Mouse (Mus musculus) ZHBTc4 (cell line): Measurements from ENCODE around the gene Ago4.
A peak's percentile ranks its signal among the peaks of the same experiment; 100 is the strongest.

Source experiments
- DNase-seq: peaks from one replicate; pipeline ENCODE4 v3.0.0-alpha.2; 2011; ENCODE audit warnings: low read depth, low spot score

Gene Ago4

GRCm38 (mm10) chr4:126473031-126473430 lies 60.2 kb downstream of the Ago4 start:
- DNase-seq, result peak; percentile 44

- DNase-seq, result no peak
Measured at GRCm38 (mm10) chr4:126469334-126469733, 63.9 kb downstream of the Ago4 start.

GRCm38 (mm10) chr4:126468925-126469324 lies 64.3 kb downstream of the Ago4 start:
- no peak for DNase-seq

- peak; percentile 98 for DNase-seq
Measured at GRCm38 (mm10) chr4:126468285-126468901, 64.9 kb downstream of the Ago4 start, which contains the start of gene Ago1. Gene Ago1 (minus strand): TSS chr4:126468583.

- peak; percentile 97 for DNase-seq
Measured at GRCm38 (mm10) chr4:126467721-126468284, 65.5 kb downstream of the Ago4 start.

- peak; percentile 43 for DNase-seq
Measured at GRCm38 (mm10) chr4:126466251-126466750, 67.0 kb downstream of the Ago4 start.

- peak; percentile 99 for DNase-seq
Measured at GRCm38 (mm10) chr4:126465843-126466242, 67.4 kb downstream of the Ago4 start.

GRCm38 (mm10) chr4:126464892-126465235 lies 68.4 kb downstream of the Ago4 start:
- DNase-seq, result peak; percentile 92

GRCm38 (mm10) chr4:126464189-126464891 lies 68.9 kb downstream of the Ago4 start:
- no peak for DNase-seq

GRCm38 (mm10) chr4:126455441-126455840 lies 77.8 kb downstream of the Ago4 start:
- DNase-seq, result peak; percentile 59

GRCm38 (mm10) chr4:126454547-126455254 lies 78.6 kb downstream of the Ago4 start:
- DNase-seq, result no peak

- peak; percentile 82 for DNase-seq
Measured at GRCm38 (mm10) chr4:126450268-126450667, 83.0 kb downstream of the Ago4 start.

GRCm38 (mm10) chr4:126447126-126447525 lies 86.1 kb downstream of the Ago4 start:
- no peak for DNase-seq

GRCm38 (mm10) chr4:126444528-126444927 lies 88.7 kb downstream of the Ago4 start:
- no peak for DNase-seq
